Mouse (Mus musculus) cerebellum, adult 11 months (tissue): Measurements from ENCODE around the gene Kif20b.
A peak's percentile ranks its signal among the peaks of the same experiment; 100 is the strongest.

Experiments
- DNase-seq: peaks from one replicate; pipeline ENCODE4 v3.0.0; 2022

Gene Kif20b

GRCm38 (mm10) chr19:34921652-34922602 is at the start of gene Kif20b:
Gene Kif20b (plus strand): TSS chr19:34922361.
- peak; percentile 80 for DNase-seq

DNA sequence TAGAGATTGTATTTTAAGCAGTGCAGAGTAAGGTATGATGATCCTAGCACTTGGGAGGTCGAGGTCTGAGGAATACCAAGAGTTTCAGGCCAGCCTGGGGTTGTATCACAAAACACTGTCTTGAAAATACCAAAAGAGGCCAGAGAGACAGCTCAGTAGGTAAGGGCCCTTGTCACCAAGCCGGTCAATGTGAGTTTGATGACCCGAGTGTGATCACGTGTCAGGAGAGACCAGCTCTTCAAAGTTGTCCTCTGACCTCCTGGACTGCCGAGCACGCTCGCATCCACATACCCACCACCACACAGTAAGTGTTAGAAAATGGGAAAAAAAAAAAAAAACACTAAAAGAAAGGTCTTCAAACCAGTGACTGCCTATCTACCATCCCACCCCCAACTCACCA is 45.5 kb upstream of the Kif20b start:
- no peak for DNase-seq

DNA sequence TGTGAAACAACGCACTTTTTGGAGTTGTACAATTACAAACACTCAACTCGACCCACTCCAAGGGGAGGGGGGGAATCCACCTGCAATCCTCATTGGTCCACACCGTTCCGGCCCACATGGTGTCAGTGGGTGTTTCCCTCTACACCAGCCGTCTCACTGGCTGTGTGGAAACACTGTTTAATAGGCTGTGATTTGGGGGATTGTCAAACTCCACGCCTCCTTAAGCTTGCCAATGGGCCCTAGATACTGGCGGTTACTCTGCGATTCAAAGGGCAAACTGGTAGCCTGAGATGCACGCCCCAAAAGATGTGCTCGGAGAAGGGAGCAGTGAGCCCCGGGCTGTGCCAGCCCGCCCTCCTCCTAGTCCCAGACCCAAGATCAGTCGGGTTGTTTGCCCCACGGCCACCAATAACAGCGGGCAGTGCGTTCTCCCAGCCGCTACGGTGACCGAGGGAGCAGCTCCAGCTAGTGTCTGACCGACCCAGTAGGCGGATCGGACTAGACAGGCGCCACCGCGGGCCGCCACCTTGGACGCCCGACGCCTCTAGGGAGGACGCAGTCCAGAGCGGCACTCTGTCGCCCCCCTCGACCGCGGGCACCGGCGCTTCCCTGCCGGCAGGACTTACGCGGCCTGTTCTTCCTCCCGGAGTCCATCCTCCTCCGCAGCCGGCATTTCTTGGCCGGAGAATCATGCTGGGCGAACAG is 44.1 kb upstream of the Kif20b start:
- peak; percentile 70 for DNase-seq

GRCm38 (mm10) chr19:34878603-34879541 is 43.3 kb upstream of the Kif20b start, which contains the start of gene Pank1:
Gene Pank1 (minus strand): TSS chr19:34879455.
- peak; percentile 65 for DNase-seq

DNA sequence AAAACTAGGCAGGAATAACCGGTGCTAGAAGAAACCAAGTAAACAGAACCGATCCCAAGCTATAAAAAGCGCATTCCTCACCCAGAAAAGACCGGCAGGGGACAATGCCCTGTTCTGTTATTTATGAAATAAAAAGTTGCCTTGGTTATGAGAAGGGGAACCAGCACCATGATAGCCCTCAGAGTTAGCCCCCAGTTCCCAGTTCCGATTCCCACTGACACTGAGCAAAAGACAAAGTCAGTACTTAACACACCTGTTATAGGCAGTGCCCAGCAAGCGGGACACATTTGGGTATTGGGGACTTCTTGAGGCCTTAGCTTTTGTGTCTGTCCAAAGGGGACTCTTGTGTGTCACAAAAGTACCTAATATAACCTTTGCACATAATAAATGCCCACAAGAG is 42.5 kb upstream of the Kif20b start:
- DNase-seq, result no peak

GRCm38 (mm10) chr19:34881160-34881559 is 41.0 kb upstream of the Kif20b start:
- no peak for DNase-seq

DNA sequence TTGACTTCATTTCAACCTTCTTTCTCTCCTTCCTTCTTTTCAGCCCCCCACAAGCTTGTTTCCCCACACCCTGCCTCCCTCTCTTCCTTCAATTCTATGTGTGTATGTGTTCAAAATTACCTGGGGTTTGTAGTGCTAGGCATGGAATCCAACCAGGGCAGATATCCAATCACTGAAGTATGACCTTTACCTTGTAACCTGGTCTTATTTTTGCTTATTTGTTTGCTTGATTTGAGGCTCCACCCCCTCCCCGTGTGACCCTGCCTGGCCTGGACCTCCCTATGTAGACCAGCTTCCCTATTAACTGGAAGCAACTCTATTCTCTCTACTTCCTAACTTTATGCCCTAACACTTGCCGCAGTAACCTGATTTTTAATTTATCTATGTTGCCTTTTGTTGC is 39.7 kb upstream of the Kif20b start:
- DNase-seq, result no peak

GRCm38 (mm10) chr19:34883526-34884224 is 38.5 kb upstream of the Kif20b start:
- no peak for DNase-seq

DNA sequence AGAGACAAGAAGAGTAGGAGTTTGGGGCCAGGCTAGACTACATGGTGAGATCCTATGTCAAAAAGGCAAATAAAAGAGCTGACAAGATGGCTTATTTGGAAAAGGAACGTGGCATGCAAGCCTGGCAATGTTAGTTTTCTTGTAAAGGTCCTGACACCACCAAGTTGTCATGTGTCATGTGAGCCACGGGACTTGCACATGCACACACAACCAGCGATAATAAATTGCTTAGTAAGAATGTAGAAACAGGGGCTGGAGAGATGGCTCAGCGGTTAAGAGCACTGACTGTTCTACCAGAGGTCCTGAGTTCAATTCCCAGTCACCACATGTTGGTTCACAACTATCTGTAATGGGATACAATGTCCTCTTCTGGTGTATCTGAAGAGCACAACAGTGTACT is 35.8 kb upstream of the Kif20b start:
- no peak for DNase-seq

DNA sequence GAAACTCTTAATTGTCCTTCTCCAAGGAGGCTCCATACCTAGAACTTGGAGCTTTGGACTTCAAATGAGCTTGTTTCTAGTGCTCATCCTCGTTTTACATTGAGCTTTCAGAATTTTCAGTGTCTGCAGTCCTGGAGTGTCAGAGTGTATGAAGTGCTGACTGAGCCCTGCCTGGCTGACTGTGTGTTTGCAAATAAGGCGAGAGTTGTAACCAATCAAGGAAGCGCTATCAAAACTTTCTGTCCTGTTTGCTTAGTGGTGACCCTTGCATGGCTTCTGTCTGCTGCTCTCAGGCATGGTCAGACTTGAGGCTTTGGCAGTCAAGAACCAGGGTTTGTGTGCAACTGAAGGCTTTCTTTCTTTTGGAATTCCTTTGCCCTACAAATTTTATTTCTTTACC is 31.2 kb upstream of the Kif20b start:
- no peak for DNase-seq

- no peak for DNase-seq
Observed at GRCm38 (mm10) chr19:34891590-34891989, 30.6 kb upstream of the Kif20b start.

DNA sequence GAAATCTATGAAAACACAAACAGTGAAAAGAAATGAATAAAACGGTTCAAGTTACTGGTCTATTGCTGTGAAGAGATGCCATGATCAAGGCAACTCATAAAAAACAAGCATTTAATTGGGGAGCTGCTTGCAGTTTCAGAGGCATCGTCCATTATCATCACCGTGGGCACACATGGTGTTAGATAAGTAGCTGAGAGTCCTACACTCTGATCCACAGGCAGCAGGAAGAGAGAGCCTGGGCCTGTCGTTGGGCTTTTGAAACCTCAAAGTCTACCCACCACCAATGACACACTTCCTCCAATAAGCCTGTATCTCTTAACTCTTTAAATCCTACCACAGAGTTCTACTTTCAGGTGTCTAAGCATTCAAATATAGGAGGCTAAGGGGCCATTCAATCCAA is 27.1 kb upstream of the Kif20b start:
- no peak for DNase-seq

- no peak for DNase-seq
Observed at GRCm38 (mm10) chr19:34897082-34897965, 24.8 kb upstream of the Kif20b start.

GRCm38 (mm10) chr19:34898941-34899340 is 23.2 kb upstream of the Kif20b start:
- no peak for DNase-seq

DNA sequence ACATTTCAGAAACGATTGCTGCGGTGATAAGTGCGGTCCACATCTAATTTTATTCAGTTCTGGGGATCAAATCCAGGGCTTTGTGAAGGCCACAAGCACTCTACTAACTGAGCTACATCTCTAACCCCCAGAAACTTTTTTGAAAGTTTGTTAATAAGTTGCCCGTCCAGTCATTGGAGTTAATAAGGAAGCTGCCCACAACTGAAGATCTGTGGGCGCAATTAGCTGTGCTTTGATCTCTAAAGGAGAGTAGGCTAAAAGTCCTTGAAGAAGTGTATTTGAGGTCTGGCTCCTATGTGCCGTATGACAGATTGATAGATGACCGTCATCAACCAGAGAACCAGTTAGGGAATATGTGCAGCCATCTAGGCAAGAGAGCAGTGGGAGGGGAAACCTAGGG is 20.9 kb upstream of the Kif20b start:
- no peak for DNase-seq

DNA sequence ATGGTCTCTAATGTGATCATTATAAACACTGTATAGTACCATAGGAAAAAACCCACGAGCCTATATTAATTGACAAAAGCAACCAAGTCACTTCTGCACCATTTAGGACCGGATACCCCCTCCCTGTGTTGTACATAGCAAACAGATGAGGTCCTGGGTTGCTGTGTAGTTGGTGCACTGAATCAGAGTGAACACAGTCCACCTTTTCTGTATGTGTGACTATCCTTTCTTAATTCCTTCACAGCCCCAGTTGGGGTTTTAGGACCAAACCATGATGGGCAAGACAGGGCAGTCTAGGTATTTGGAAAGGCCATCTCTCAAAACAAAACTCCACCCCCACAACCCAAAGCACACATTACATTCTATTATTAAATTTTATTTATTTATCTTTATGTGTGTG is 20.4 kb upstream of the Kif20b start:
- no peak for DNase-seq

DNA sequence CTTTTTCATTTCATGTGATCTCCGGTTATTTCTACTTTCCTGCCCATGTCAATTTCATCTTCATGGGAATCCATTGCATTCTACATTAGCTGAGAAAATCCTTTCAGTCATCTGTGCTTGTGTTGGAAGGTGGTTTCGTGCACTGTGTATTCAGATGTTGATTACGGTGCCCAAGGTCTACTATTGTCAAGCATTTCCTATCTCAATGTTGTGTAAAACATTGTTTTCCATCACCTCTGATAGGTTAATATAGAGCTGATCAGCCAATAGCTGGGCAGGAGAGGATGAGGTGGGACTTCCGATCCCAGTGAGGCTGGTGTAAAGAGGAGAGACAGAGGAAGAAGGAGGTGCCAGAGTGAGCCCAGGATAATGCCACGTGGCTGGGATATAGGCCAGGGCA is 18.1 kb upstream of the Kif20b start:
- no peak for DNase-seq

GRCm38 (mm10) chr19:34905424-34905823 is 16.7 kb upstream of the Kif20b start:
- no peak for DNase-seq

GRCm38 (mm10) chr19:34906772-34907171 is 15.4 kb upstream of the Kif20b start:
- no peak for DNase-seq

- no peak for DNase-seq
Observed at GRCm38 (mm10) chr19:34912366-34912765, 9.8 kb upstream of the Kif20b start.

DNA sequence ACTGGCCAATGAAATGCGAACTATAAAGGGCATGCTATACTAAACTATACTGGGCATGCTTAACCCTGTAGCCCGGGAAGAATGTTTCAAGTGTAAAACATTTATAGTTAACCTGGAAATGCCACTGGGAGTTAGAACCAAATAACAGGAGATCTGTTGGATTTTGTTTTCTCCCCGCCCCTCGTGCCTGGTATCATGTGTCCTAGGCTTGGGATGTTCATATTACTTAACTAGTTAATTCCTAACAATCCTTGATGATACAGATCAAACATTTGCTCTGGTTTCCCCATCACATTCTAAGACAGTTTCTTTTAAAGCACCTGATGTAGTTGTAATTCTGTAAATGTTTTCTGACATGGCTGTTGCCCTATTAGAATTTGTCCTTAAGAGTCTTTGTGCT is 2.1 kb upstream of the Kif20b start:
- no peak for DNase-seq
